Mouse (Mus musculus): ENCODE data around the gene Nufip1. TPM values are rescaled to one million over a fixed set of nuclear protein-coding genes. Genes with fewer than 3 reads are reported as not detected.

Nufip1 gene
- polyA plus RNA-seq, 1 experiment from 2014 or later: 8.1 TPM

DNA sequence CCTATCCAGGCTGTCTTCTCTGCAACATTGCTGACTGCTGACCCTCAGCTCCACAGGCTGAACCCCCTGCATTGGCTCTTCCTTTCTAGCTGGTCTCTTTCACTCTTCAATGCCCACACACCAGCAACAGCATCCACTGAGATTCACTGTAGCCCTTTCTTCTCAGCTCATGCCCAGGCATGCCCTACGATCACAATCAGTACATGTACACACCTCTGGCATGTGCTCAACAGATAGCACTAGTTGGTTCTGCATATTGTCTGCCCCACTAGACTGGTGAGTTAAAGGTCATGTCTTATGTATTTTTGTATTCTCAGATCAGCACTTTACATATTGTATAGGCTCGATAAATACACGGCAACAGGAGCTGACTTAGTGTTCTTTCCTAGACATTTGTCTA, 26.5 kb upstream of the Nufip1 start:
- no peak overlapping the region for H3K4me2 ChIP-seq
- H3K27ac ChIP-seq: no peak overlapping the region; the same call in 1 of the 2 replicates
- H3K36me3 ChIP-seq: peaks cover 4% of the 10 kb centered on the region; the same call in 1 of the 2 replicates
- no peaks in the 10 kb centered on the region for H3K27me3 ChIP-seq
- H3K9ac ChIP-seq: no peak overlapping the region
- 0 out of 2 replicates have a peak, but pooled peaks cover 3% of the 10 kb centered on the region for H3K4me1 ChIP-seq (replicated peaks)
- 57% methylated on average over 3 of the region's 3 CpGs for whole genome bisulfite sequencing
- no peak overlapping the region for H3K4me3 ChIP-seq
- ATAC-seq (replicated peaks; ENCODE audit: insufficient number of reproducible peaks, insufficient read depth, low FRiP score, low read depth): no peak
- H3K9me3 ChIP-seq (replicated peaks): no peaks in the 10 kb centered on the region

DNA sequence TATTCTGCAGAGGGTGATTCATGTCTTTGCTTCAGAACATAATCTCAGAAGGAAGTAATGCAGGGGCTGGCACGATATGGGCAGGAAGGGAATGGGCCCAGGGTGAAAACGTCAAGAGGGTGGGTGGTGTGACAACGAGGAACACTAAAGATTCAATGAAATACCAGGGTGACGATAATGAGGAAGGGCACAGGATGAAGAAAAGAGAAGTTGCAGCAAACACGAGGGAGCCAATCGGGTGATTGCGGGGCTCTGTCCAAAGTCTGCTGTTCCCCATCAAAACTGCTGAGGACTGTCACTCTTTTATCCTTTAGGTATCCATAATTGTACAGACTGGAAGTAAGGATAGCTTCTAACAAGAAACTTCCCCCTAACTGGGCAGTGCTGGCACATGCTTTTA, 13.4 kb upstream of the Nufip1 start:
- Histone ChIP-seq H3K4me2 (no peak overlapping the region), H3K4me1 (replicated peaks) (no peaks in the 10 kb centered on the region), H3K27me3 (no peaks in the 10 kb centered on the region), H3K27ac (no peak overlapping the region), H3K9me3 (replicated peaks) (no peaks in the 10 kb centered on the region), H3K9ac (no peak overlapping the region), H3K36me3 (peaks cover 40% of the 10 kb centered on the region), H3K4me3 (no peak overlapping the region)
- 85% methylated on average over 7 of the region's 7 CpGs for WGBS
- no peak for ATAC-seq (replicated peaks; ENCODE audit: insufficient number of reproducible peaks, insufficient read depth, low FRiP score, low read depth)

- Histone ChIP-seq H3K36me3 (peaks cover 42% of the 10 kb centered on the region), H3K4me3 (no peak overlapping the region), H3K9me3 (replicated peaks) (no peaks in the 10 kb centered on the region), H3K27me3 (no peaks in the 10 kb centered on the region), H3K9ac (no peak overlapping the region), H3K27ac (no peak overlapping the region), H3K4me2 (no peak overlapping the region), H3K4me1 (replicated peaks) (no peaks in the 10 kb centered on the region)
- no peak for ATAC-seq (replicated peaks; ENCODE audit: insufficient number of reproducible peaks, insufficient read depth, low FRiP score, low read depth)
- 88% methylated on average over 5 of the region's 5 CpGs for WGBS
Observed at GRCm38 (mm10) chr14:76097815-76098214, 12.9 kb upstream of the Nufip1 start.

- H3K9ac ChIP-seq: no peak overlapping the region
- H3K27me3 ChIP-seq: no peaks in the 10 kb centered on the region
- no peak overlapping the region for H3K4me2 ChIP-seq
- no peak for ATAC-seq (replicated peaks; ENCODE audit: insufficient number of reproducible peaks, insufficient read depth, low FRiP score, low read depth)
- no peak overlapping the region for H3K27ac ChIP-seq
- 91% methylated on average over 9 of the region's 9 CpGs for WGBS
- H3K4me3 ChIP-seq: no peak overlapping the region
- peaks cover 49% of the 10 kb centered on the region for H3K36me3 ChIP-seq
- H3K4me1 ChIP-seq (replicated peaks): no peaks in the 10 kb centered on the region
- no peaks in the 10 kb centered on the region for H3K9me3 ChIP-seq (replicated peaks)
Observed at GRCm38 (mm10) chr14:76099543-76099942, 11.1 kb upstream of the Nufip1 start.

DNA sequence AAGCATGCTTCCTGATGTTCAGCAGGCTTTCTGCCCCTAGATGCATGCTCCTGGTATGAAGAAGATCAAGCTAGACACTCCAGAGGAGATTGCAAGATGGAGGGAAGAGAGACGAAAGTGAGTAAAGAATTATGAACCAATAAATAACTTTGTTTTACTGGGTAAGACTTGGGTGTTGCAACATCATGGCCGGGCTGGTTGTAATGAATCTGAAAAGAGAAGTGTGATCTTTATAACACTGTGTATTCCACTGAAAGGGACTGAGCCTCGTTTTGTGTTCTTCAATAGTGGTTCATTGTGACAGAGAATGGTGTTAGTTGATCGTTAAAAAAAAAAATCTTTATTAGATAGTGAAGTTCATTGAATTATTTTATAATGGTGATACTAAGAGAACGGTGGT, 5.1 kb downstream of the Nufip1 start:
- Histone ChIP-seq H3K4me3 (no peak overlapping the region), H3K9me3 (replicated peaks) (no peaks in the 10 kb centered on the region), H3K27ac (no peak overlapping the region), H3K4me1 (replicated peaks) (peaks cover 5% of the 10 kb centered on the region), H3K4me2 (no peak overlapping the region), H3K27me3 (no peaks in the 10 kb centered on the region), H3K36me3 (peaks cover 64% of the 10 kb centered on the region), H3K9ac (no peak overlapping the region)
- ATAC-seq (replicated peaks; ENCODE audit: insufficient number of reproducible peaks, insufficient read depth, low FRiP score, low read depth): no peak
- 88% methylated on average over 5 of the region's 5 CpGs for WGBS

DNA sequence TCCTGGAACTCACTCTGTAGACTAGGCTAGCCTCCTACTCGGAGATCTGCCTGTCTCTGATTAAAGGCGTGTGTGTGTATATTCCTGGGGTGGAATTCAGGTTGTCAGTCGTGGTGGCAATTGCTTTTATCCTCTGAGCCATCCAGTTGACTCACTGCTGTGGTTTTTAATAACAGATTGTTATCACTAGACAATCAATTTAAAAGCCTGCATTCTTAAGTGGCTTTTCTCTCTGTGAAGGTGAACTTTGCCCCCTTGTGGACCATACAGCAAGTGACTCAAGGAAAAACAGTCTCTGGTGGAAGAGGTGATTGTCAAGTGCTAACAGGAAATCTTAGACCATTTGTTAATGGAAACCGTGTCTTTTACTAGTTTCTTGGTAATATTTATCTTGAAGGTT, 8.3 kb downstream of the Nufip1 start:
- H3K4me1 ChIP-seq (replicated peaks): peaks cover 12% of the 10 kb centered on the region
- H3K36me3 ChIP-seq: peaks cover 77% of the 10 kb centered on the region
- no peaks in the 10 kb centered on the region for H3K27me3 ChIP-seq
- no peak overlapping the region for H3K27ac ChIP-seq
- H3K9ac ChIP-seq: no peak overlapping the region
- H3K4me2 ChIP-seq: no peak overlapping the region
- WGBS: 70% methylated on average over 4 of the region's 4 CpGs
- H3K9me3 ChIP-seq (replicated peaks): no peaks in the 10 kb centered on the region
- H3K4me3 ChIP-seq: no peak overlapping the region
- ATAC-seq (replicated peaks; ENCODE audit: insufficient number of reproducible peaks, insufficient read depth, low FRiP score, low read depth): no peak

GRCm38 (mm10) chr14:76120472-76120871, 9.8 kb downstream of the Nufip1 start:
- WGBS: 80% methylated on average over 4 of the region's 4 CpGs
- Histone ChIP-seq H3K4me1 (replicated peaks) (peaks cover 12% of the 10 kb centered on the region), H3K9ac (no peak overlapping the region), H3K4me2 (no peak overlapping the region), H3K9me3 (replicated peaks) (no peaks in the 10 kb centered on the region), H3K27me3 (no peaks in the 10 kb centered on the region), H3K27ac (no peak overlapping the region), H3K4me3 (no peak overlapping the region), H3K36me3 (peaks cover 77% of the 10 kb centered on the region)
- ATAC-seq (replicated peaks; ENCODE audit: insufficient number of reproducible peaks, insufficient read depth, low FRiP score, low read depth): no peak

- Histone ChIP-seq H3K36me3 (peaks cover 77% of the 10 kb centered on the region), H3K27ac (peak overlapping the region; percentile 24; the same call in 1 of the 2 replicates), H3K4me1 (replicated peaks) (peaks cover 12% of the 10 kb centered on the region), H3K4me2 (no peak overlapping the region), H3K27me3 (no peaks in the 10 kb centered on the region), H3K4me3 (no peak overlapping the region), H3K9ac (no peak overlapping the region), H3K9me3 (replicated peaks) (no peaks in the 10 kb centered on the region)
- 56% methylated on average over 6 of the region's 6 CpGs for WGBS
- no peak for ATAC-seq (replicated peaks; ENCODE audit: insufficient number of reproducible peaks, insufficient read depth, low FRiP score, low read depth)
Observed at GRCm38 (mm10) chr14:76121901-76122662, 11.4 kb downstream of the Nufip1 start.

DNA sequence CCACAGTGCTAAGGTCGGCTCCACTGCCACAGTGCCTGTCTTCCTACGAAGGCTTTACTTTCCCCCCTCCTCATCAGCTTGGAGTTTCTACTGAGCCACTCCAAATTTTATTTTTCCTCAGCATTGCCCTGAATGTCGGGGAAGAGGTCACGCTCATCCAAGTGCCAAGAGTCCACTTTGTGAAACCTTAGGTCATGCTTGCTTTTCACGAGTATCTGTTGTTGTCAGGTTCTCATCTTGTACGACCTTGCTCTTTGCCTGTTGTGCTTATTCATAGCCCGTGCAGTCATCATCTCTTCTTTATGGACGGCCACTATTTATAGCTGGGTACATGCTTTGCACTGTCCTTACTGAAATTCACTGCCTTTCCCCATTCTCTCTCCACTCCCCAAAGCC, 12.0 kb downstream of the Nufip1 start:
- ATAC-seq (replicated peaks; ENCODE audit: insufficient number of reproducible peaks, insufficient read depth, low FRiP score, low read depth): no peak
- Histone ChIP-seq H3K9ac (no peak overlapping the region), H3K27me3 (no peaks in the 10 kb centered on the region), H3K4me1 (replicated peaks) (peaks cover 12% of the 10 kb centered on the region), H3K27ac (peak overlapping the region; percentile 24; the same call in 1 of the 2 replicates), H3K4me2 (no peak overlapping the region), H3K36me3 (peaks cover 77% of the 10 kb centered on the region), H3K9me3 (replicated peaks) (no peaks in the 10 kb centered on the region), H3K4me3 (no peak overlapping the region)
- WGBS: 57% methylated on average over 8 of the region's 8 CpGs

- Histone ChIP-seq H3K4me1 (replicated peaks) (peaks cover 8% of the 10 kb centered on the region), H3K9me3 (replicated peaks) (no peaks in the 10 kb centered on the region), H3K27ac (no peak overlapping the region), H3K4me3 (no peak overlapping the region), H3K36me3 (peaks cover 72% of the 10 kb centered on the region), H3K27me3 (no peaks in the 10 kb centered on the region), H3K4me2 (no peak overlapping the region), H3K9ac (no peak overlapping the region)
- WGBS: 95% methylated on average over 3 of the region's 3 CpGs
- no peak for ATAC-seq (replicated peaks; ENCODE audit: insufficient number of reproducible peaks, insufficient read depth, low FRiP score, low read depth)
Observed at GRCm38 (mm10) chr14:76127311-76127710, 16.6 kb downstream of the Nufip1 start.

DNA sequence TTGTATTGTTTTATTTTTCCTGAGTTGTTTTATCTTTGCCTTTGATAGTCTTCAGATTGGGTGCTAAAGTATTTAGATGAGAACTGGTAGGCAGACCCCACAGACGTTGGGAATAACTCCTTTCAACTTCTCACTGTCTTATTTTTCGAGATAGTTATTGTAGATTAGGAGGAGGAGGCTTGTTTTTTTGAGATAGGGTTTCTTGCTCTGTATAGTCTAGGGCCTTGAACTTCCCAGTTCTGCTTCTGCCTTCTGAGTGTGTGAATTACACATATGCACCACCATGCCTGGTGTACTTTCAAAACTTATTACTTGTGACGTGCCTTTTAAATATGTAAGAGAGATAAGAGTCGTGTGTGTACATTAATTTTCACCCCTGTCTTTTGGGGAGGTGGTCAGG, 17.5 kb downstream of the Nufip1 start:
- H3K36me3 ChIP-seq: peaks cover 76% of the 10 kb centered on the region

DNA sequence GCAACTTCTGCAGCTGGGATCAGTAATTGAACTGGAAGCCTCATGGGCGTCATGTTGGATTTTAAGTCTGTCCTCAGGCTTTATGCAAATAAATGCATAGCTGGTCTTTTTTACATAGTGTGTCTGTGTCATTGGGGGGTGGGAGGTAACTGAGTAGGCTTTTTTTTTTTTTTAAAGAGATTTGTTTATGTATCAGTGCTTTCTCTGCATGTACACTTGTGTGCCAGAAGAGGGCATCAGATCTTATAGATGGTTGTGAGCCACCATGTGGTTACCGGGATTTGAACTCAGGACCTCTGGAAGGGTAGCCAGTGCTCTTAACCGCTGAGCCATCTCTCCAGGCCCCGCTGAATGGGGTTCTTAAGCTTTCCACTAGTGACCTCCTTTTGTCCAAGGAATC, 24.3 kb downstream of the Nufip1 start:
- no peaks in the 10 kb centered on the region for H3K4me1 ChIP-seq (replicated peaks)
- H3K4me2 ChIP-seq: no peak overlapping the region
- H3K27ac ChIP-seq: no peak overlapping the region
- no peak overlapping the region for H3K9ac ChIP-seq
- WGBS: 91% methylated on average over 4 of the region's 4 CpGs
- H3K4me3 ChIP-seq: no peak overlapping the region
- ATAC-seq (replicated peaks; ENCODE audit: insufficient number of reproducible peaks, insufficient read depth, low FRiP score, low read depth): no peak
- peaks cover 58% of the 10 kb centered on the region for H3K36me3 ChIP-seq
- no peaks in the 10 kb centered on the region for H3K27me3 ChIP-seq
- H3K9me3 ChIP-seq (replicated peaks): no peaks in the 10 kb centered on the region

More for the DNA sequence above, 17.5 kb downstream of the Nufip1 start:
- no peak overlapping the region for H3K4me3 ChIP-seq
- H3K9me3 ChIP-seq (replicated peaks): no peaks in the 10 kb centered on the region
- H3K9ac ChIP-seq: no peak overlapping the region
- ATAC-seq (replicated peaks; ENCODE audit: insufficient number of reproducible peaks, insufficient read depth, low FRiP score, low read depth): no peak
- no peaks in the 10 kb centered on the region for H3K27me3 ChIP-seq
- 80% methylated on average over 4 of the region's 4 CpGs for WGBS
- no peak overlapping the region for H3K4me2 ChIP-seq
- H3K4me1 ChIP-seq (replicated peaks): no peaks in the 10 kb centered on the region
- no peak overlapping the region for H3K27ac ChIP-seq

Data from heart, embryonic 15.5 days (tissue).